Mouse (Mus musculus): ENCODE results near the gene Dner. TPM values are rescaled to one million over a fixed set of nuclear protein-coding genes. Genes with fewer than 3 reads are reported as not detected.
"Not testable (repeated sequence)": the region's sequence is repeated elsewhere in the genome, so short reads cannot be mapped to it uniquely, and the experiment has no call there.

Gene Dner
- polyA plus RNA-seq, 1 experiment from 2014 or later: 76.4 TPM

DNA sequence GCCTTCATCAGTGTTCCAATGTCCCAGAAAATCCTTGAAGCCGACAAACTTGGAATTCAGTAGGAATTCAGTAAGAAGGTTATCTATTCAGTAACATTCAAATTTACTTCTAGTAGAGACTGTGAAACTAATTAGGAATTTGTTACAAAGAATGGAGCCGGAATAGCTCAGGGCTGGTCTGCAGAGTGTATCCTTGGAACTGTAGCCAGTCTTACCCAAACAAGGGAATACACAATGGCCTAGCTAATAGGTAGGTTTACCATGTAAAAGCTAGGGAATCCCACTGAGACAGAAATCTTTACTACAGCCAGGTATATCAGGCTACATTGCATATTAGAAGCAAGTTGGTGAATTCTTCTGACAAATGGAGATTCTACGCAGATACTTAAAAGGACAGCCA lies 363.2 kb downstream of the Dner start:
- H3K4me3 ChIP-seq; H3K9ac ChIP-seq (replicated peaks); H3K27ac ChIP-seq (replicated peaks); H3K36me3 ChIP-seq; H3K9me3 ChIP-seq; H3K4me2 ChIP-seq (replicated peaks); H3K27me3 ChIP-seq; H3K4me1 ChIP-seq: not testable (repeated sequence)
- ATAC-seq (ENCODE audit: low FRiP score, low read depth): peak; percentile 60; the same call in 1 of the 2 replicates
- 38% methylated on average over 3 of the region's 3 CpGs for WGBS

DNA sequence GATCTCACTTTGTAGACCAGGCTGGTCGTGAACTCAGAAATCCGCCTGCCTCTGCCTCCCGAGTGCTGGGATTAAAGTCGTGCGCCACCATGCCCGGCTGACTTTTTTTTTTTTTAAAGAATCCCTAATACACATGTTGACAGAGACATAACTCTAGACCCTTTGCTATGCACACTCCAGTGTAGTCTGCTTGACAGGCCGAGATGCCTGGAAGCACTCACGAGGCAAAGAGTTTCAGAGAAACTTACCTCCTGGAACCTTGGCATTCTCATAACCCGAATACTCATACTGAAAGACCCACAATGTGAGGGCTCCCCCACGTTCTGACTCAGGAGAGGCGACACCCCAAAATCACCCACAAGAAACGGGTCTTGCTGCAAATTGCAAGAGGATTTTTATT lies 364.2 kb downstream of the Dner start:
- not testable (repeated sequence) for H3K4me1 ChIP-seq; H3K9ac ChIP-seq (replicated peaks); H3K36me3 ChIP-seq; H3K27me3 ChIP-seq; H3K4me3 ChIP-seq; H3K27ac ChIP-seq (replicated peaks); H3K9me3 ChIP-seq; H3K4me2 ChIP-seq (replicated peaks); ATAC-seq (ENCODE audit: low FRiP score, low read depth)
- 94% methylated on average over 12 of the region's 12 CpGs for WGBS

- Histone ChIP-seq H3K9me3 (no peaks in the 10 kb centered on the region), H3K4me2 (replicated peaks) (no peak overlapping the region), H3K36me3 (no peaks in the 10 kb centered on the region), H3K27ac (replicated peaks) (no peak overlapping the region), H3K4me3 (no peak overlapping the region), H3K4me1 (no peaks in the 10 kb centered on the region), H3K9ac (replicated peaks) (no peak overlapping the region), H3K27me3 (no peaks in the 10 kb centered on the region)
- no peak for ATAC-seq (ENCODE audit: low FRiP score, low read depth)
- WGBS: 62% methylated on average over 3 of the region's 3 CpGs
Observed at GRCm38 (mm10) chr1:84325309-84325708, 370.7 kb downstream of the Dner start.

GRCm38 (mm10) chr1:84321327-84321726 lies 374.7 kb downstream of the Dner start:
- no peaks in the 10 kb centered on the region for H3K4me1 ChIP-seq
- no peaks in the 10 kb centered on the region for H3K9me3 ChIP-seq
- H3K4me3 ChIP-seq: no peak overlapping the region
- H3K9ac ChIP-seq (replicated peaks): no peak overlapping the region
- no peaks in the 10 kb centered on the region for H3K36me3 ChIP-seq
- WGBS: 83% methylated on average over 4 of the region's 4 CpGs
- no peak for ATAC-seq (ENCODE audit: low FRiP score, low read depth)
- no peak overlapping the region for H3K27ac ChIP-seq (replicated peaks)
- H3K27me3 ChIP-seq: no peaks in the 10 kb centered on the region
- no peak overlapping the region for H3K4me2 ChIP-seq (replicated peaks)

Small RNAs within 50 kb of the gene (microRNA-seq; reads per million reads assigned to microRNA genes)
- 3.5 reads per million, percentile 12 among the genes with 10 or more reads in this experiment for gene Mir5126

Other genes with a start within 250 kb of the Dner start
- 9.2 and 10.3 TPM in 2 replicates for gene Fbxo36, start 143.6 kb upstream of the Dner start, polyA plus RNA-seq (2016; fragmentation: Nextera tagmentation; extraction: Ambion mirVana)
- 115 and 123 TPM in 2 replicates for gene Trip12, start 144.3 kb upstream of the Dner start, polyA plus RNA-seq (2016; fragmentation: Nextera tagmentation; extraction: Ambion mirVana)
- gene Slc16a14, start 238.9 kb upstream of the Dner start, polyA plus RNA-seq (2016; fragmentation: Nextera tagmentation; extraction: Ambion mirVana): 12.3 and 15.4 TPM in 2 replicates

All from midbrain, embryonic 12.5 days (tissue).